Mouse (Mus musculus) heart, embryonic 15.5 days (tissue): ENCODE results near the gene Prkar2b. TPM values are rescaled to one million over a fixed set of nuclear protein-coding genes. Genes with fewer than 3 reads are reported as not detected.

Experiments
- ATAC-seq: fragments of 200-750 bp; cut with Nextera tagmentation; replicated peaks from 2 replicates; pipeline ENCODE4 v1.8.0; 2017; ENCODE audit warnings: low read depth, moderate TSS enrichment; ENCODE audit not compliant: insufficient number of reproducible peaks, insufficient read depth, low FRiP score
- H3K27ac ChIP-seq: fragments of 300-500 bp; sonication (generic); 2 replicates; pipeline ENCODE4 v1.5.1; 2015; ENCODE audit warnings: mild to moderate bottlenecking, inconsistent platforms
- H3K27me3 ChIP-seq: fragments of 300-500 bp; sonication (generic); 2 replicates; pipeline ENCODE4 v1.6.1; 2015; ENCODE audit warnings: inconsistent platforms
- H3K36me3 ChIP-seq: fragments of 300-500 bp; sonication (generic); 2 replicates; pipeline ENCODE4 v1.6.1; 2015; ENCODE audit warnings: mild to moderate bottlenecking, inconsistent platforms
- H3K4me1 ChIP-seq: fragments of 300-500 bp; sonication (generic); replicated peaks from 2 replicates; pipeline ENCODE4 v1.6.1; 2015; ENCODE audit warnings: inconsistent platforms
- H3K4me2 ChIP-seq: fragments of 300-500 bp; sonication (generic); 2 replicates; pipeline ENCODE4 v1.6.1; 2015; ENCODE audit warnings: inconsistent platforms, mild to moderate bottlenecking, moderate library complexity
- H3K4me3 ChIP-seq: fragments of 300-500 bp; sonication (generic); 2 replicates; pipeline ENCODE4 v1.5.1; 2015; ENCODE audit warnings: mild to moderate bottlenecking, inconsistent platforms
- H3K9ac ChIP-seq: fragments of 300-500 bp; sonication (generic); 2 replicates; pipeline ENCODE4 v1.6.1; 2015; ENCODE audit warnings: mild to moderate bottlenecking, inconsistent platforms
- H3K9me3 ChIP-seq: fragments of 300-500 bp; sonication (generic); replicated peaks from 2 replicates; pipeline ENCODE4 v1.6.1; 2016; ENCODE audit warnings: inconsistent platforms
- WGBS: fragments of 180-500 bp; shearing (Covaris S2); methylation state at CpG from one replicate; pipeline ENCODE4 v1.1.7; 2015; ENCODE audit warnings: mixed read lengths; 5-methylcytosine and 5-hydroxymethylcytosine counted together
- polyA plus RNA-seq: library from polyadenylated mRNA; unstranded; fragments of >200 nt; fragmentation: Nextera tagmentation; extraction: Ambion mirVana; gene quantifications from 2 replicates; pipeline ENCODE4 v1.2.1, GENCODE M21; 2015

Gene Prkar2b
- polyA plus RNA-seq, 1 experiment from 2014 or later: 10.2 TPM

- H3K27me3 ChIP-seq: no peaks in the 10 kb centered on the region
- no peaks in the 10 kb centered on the region for H3K36me3 ChIP-seq
- H3K27ac ChIP-seq: no peak overlapping the region
- no peak overlapping the region for H3K4me3 ChIP-seq
- 68% methylated on average over 5 of the region's 5 CpGs for WGBS
- no peaks in the 10 kb centered on the region for H3K9me3 ChIP-seq
- ATAC-seq: no peak
- no peak overlapping the region for H3K9ac ChIP-seq
- no peaks in the 10 kb centered on the region for H3K4me1 ChIP-seq
- H3K4me2 ChIP-seq: no peak overlapping the region
These were observed 52.4 kb downstream of the Prkar2b start for GRCm38 (mm10) chr12:32008728-32009127.

- 80% methylated on average over 4 of the region's 4 CpGs for WGBS
- no peak for ATAC-seq
- H3K9ac ChIP-seq: no peak overlapping the region
- no peaks in the 10 kb centered on the region for H3K27me3 ChIP-seq
- H3K9me3 ChIP-seq: no peaks in the 10 kb centered on the region
- H3K27ac ChIP-seq: no peak overlapping the region
- H3K36me3 ChIP-seq: no peaks in the 10 kb centered on the region
- no peak overlapping the region for H3K4me2 ChIP-seq
- no peak overlapping the region for H3K4me3 ChIP-seq
- H3K4me1 ChIP-seq: no peaks in the 10 kb centered on the region
These were observed 53.5 kb downstream of the Prkar2b start for GRCm38 (mm10) chr12:32007646-32008045.

- H3K4me3 ChIP-seq: no peak overlapping the region
- no peaks in the 10 kb centered on the region for H3K9me3 ChIP-seq
- H3K4me2 ChIP-seq: no peak overlapping the region
- H3K27me3 ChIP-seq: no peaks in the 10 kb centered on the region
- ATAC-seq: no peak
- H3K4me1 ChIP-seq: no peaks in the 10 kb centered on the region
- WGBS: 85% methylated on average over 8 of the region's 8 CpGs
- H3K36me3 ChIP-seq: no peaks in the 10 kb centered on the region
- H3K27ac ChIP-seq: no peak overlapping the region
- no peak overlapping the region for H3K9ac ChIP-seq
These were observed 54.1 kb downstream of the Prkar2b start for GRCm38 (mm10) chr12:32007040-32007439.

- H3K4me3 ChIP-seq: no peak overlapping the region
- WGBS: 85% methylated on average over 10 of the region's 10 CpGs
- H3K27me3 ChIP-seq: no peaks in the 10 kb centered on the region
- no peak overlapping the region for H3K4me2 ChIP-seq
- H3K9ac ChIP-seq: no peak overlapping the region
- no peak overlapping the region for H3K27ac ChIP-seq
- ATAC-seq: no peak
- H3K36me3 ChIP-seq: no peaks in the 10 kb centered on the region
- no peaks in the 10 kb centered on the region for H3K9me3 ChIP-seq
- H3K4me1 ChIP-seq: no peaks in the 10 kb centered on the region
These were observed 54.6 kb downstream of the Prkar2b start for GRCm38 (mm10) chr12:32006391-32006929.

- peaks cover 30% of the 10 kb centered on the region for H3K4me1 ChIP-seq
- no peak overlapping the region for H3K27ac ChIP-seq
- no peak overlapping the region for H3K9ac ChIP-seq
- ATAC-seq: no peak
- H3K36me3 ChIP-seq: no peaks in the 10 kb centered on the region
- no peaks in the 10 kb centered on the region for H3K9me3 ChIP-seq
- 73% methylated on average over 7 of the region's 7 CpGs for WGBS
- no peak overlapping the region for H3K4me2 ChIP-seq
- H3K27me3 ChIP-seq: no peaks in the 10 kb centered on the region
- H3K4me3 ChIP-seq: no peak overlapping the region
These were observed 60.6 kb downstream of the Prkar2b start for GRCm38 (mm10) chr12:32000464-32000863.

GRCm38 (mm10) chr12:31998706-31999105 is 62.4 kb downstream of the Prkar2b start:
- H3K9me3 ChIP-seq: no peaks in the 10 kb centered on the region
- H3K9ac ChIP-seq: no peak overlapping the region
- no peaks in the 10 kb centered on the region for H3K36me3 ChIP-seq
- WGBS: 63% methylated on average over 5 of the region's 5 CpGs
- ATAC-seq: no peak
- H3K4me2 ChIP-seq: no peak overlapping the region
- H3K27me3 ChIP-seq: no peaks in the 10 kb centered on the region
- H3K4me1 ChIP-seq: peaks cover 30% of the 10 kb centered on the region
- H3K4me3 ChIP-seq: no peak overlapping the region
- no peak overlapping the region for H3K27ac ChIP-seq

- Histone ChIP-seq H3K4me3 (no peak overlapping the region), H3K4me1 (peaks cover 30% of the 10 kb centered on the region), H3K9me3 (no peaks in the 10 kb centered on the region), H3K9ac (no peak overlapping the region), H3K27ac (peak overlapping the region; percentile 7; the same call in 1 of the 2 replicates), H3K4me2 (no peak overlapping the region), H3K36me3 (no peaks in the 10 kb centered on the region), H3K27me3 (no peaks in the 10 kb centered on the region)
- WGBS: 28% methylated on average over 3 of the region's 3 CpGs
- ATAC-seq: no peak; the same call in 1 of the 2 replicates
These were observed 63.7 kb downstream of the Prkar2b start for GRCm38 (mm10) chr12:31997328-31997878.

- Histone ChIP-seq H3K9me3 (no peaks in the 10 kb centered on the region), H3K36me3 (no peaks in the 10 kb centered on the region)
- WGBS: 43% methylated on average over 5 of the region's 5 CpGs
These were observed 64.2 kb downstream of the Prkar2b start for GRCm38 (mm10) chr12:31996877-31997276.

GRCm38 (mm10) chr12:31990575-31990974 is 70.5 kb downstream of the Prkar2b start:
- ATAC-seq: no peak
- no peaks in the 10 kb centered on the region for H3K4me1 ChIP-seq
- H3K4me3 ChIP-seq: no peak overlapping the region
- H3K9me3 ChIP-seq: no peaks in the 10 kb centered on the region
- H3K27me3 ChIP-seq: no peaks in the 10 kb centered on the region
- H3K27ac ChIP-seq: no peak overlapping the region
- 91% methylated on average over 4 of the region's 4 CpGs for WGBS
- no peak overlapping the region for H3K9ac ChIP-seq
- no peaks in the 10 kb centered on the region for H3K36me3 ChIP-seq
- H3K4me2 ChIP-seq: no peak overlapping the region

More at GRCm38 (mm10) chr12:31996877-31997276, 64.2 kb downstream of the Prkar2b start:
- Histone ChIP-seq H3K4me2 (no peak overlapping the region), H3K27ac (peak overlapping the region; percentile 7; the same call in 1 of the 2 replicates), H3K4me3 (no peak overlapping the region), H3K4me1 (peaks cover 30% of the 10 kb centered on the region), H3K9ac (no peak overlapping the region), H3K27me3 (no peaks in the 10 kb centered on the region)
- no peak for ATAC-seq

GRCm38 (mm10) chr12:31989726-31990125 is 71.4 kb downstream of the Prkar2b start:
- Histone ChIP-seq H3K9ac (no peak overlapping the region), H3K4me2 (no peak overlapping the region), H3K27ac (no peak overlapping the region), H3K9me3 (no peaks in the 10 kb centered on the region), H3K27me3 (no peaks in the 10 kb centered on the region), H3K4me1 (no peaks in the 10 kb centered on the region; the same call in 1 of the 2 replicates), H3K4me3 (no peak overlapping the region), H3K36me3 (no peaks in the 10 kb centered on the region)
- no peak for ATAC-seq

- Histone ChIP-seq H3K4me3 (no peak overlapping the region), H3K4me1 (no peaks in the 10 kb centered on the region; the same call in 1 of the 2 replicates), H3K4me2 (no peak overlapping the region), H3K27ac (no peak overlapping the region), H3K36me3 (no peaks in the 10 kb centered on the region), H3K9ac (no peak overlapping the region), H3K27me3 (no peaks in the 10 kb centered on the region), H3K9me3 (no peaks in the 10 kb centered on the region)
- ATAC-seq: no peak
- 76% methylated on average over 2 of the region's 2 CpGs for WGBS
These were observed 74.6 kb downstream of the Prkar2b start for GRCm38 (mm10) chr12:31986463-31986862.

GRCm38 (mm10) chr12:31985738-31986137 is 75.4 kb downstream of the Prkar2b start:
- Histone ChIP-seq H3K4me1 (no peaks in the 10 kb centered on the region; the same call in 1 of the 2 replicates), H3K9me3 (no peaks in the 10 kb centered on the region), H3K9ac (no peak overlapping the region), H3K4me3 (no peak overlapping the region), H3K4me2 (no peak overlapping the region), H3K36me3 (no peaks in the 10 kb centered on the region), H3K27me3 (no peaks in the 10 kb centered on the region), H3K27ac (no peak overlapping the region)
- 56% methylated on average over 6 of the region's 6 CpGs for WGBS
- ATAC-seq: no peak
